Mouse (Mus musculus) layer of hippocampus, adult 9-10 months (tissue): Measurements from ENCODE around the gene Palb2.
"Not testable (repeated sequence)": the region's sequence is repeated elsewhere in the genome, so short reads cannot be mapped to it uniquely, and the experiment has no call there.

Source experiments
- DNase-seq: peaks from one replicate; pipeline ENCODE4 v3.0.0; 2022; ENCODE audit warnings: low spot score

Palb2 gene

DNA sequence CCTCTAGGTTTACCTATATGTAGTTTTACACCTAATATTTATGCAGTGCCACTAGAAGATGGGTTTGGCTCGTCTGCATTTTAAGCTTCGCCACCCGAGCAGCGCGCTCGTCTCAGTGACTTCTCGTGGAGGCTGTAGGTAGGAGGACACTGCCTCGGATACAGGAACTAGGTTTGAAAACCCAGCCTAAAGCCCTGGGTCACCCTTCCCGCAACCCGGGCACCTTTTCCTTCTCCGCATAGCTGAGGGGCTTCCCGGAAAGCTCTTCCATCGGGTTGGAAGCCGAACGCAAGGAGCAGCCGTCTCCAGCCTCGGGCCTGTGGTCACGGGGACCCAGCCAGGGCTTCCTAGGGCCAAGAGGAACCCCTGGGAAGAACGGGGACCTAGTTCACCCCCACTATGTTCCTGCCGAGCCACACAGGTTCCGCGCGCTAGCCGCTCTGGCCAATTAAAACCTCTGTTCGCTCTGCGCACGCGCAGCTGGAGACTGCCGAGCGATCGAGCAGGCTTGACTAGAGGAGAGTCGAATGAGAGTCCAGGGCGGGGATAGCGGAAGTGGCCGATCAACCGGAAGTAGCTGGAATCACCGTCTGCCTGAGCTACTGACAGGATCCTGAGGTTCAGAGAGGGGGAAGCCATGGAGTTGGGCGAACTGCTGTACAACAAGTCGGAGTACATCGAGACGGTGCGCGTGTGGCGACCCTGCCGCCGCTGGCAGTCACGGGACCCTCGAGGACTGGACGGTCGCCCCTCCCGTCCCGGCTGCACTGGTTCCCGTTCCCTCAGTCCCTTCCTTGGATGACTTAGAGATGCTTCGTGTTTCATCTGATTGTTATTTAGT, at the start of gene Palb2, which contains the start of gene Dctn5:
Gene Palb2 (minus strand): TSS at position 489 of the 841 bp plus-strand sequence.
Gene Dctn5 (plus strand): TSS at position 545 of the 841 bp plus-strand sequence.
- DNase-seq: peak; percentile 90

DNA sequence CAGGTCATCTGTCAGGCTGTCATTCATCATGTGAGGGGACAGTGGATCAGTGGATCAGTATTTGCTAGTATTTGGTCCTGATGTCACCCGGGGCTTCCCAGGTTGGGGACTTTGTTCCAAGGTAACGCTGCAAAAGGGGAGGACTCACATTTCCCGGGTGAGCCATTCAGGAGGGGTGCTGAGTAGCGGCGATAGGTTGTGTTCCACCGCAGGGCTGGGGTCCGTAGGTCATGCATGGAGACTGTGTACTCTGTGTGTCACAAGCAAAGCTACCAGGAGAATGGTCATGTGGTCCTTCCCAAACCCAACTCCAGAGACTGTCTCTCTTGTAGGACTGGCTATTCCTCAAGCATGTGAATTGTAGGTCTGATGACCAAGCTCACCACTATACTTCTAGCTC, 47.9 kb upstream of the Palb2 start:
- no peak for DNase-seq

GRCm38 (mm10) chr7:122171613-122172012, 38.8 kb upstream of the Palb2 start:
- DNase-seq: no peak

- no peak for DNase-seq
Measured at GRCm38 (mm10) chr7:122170705-122171104, 37.9 kb upstream of the Palb2 start.

DNA sequence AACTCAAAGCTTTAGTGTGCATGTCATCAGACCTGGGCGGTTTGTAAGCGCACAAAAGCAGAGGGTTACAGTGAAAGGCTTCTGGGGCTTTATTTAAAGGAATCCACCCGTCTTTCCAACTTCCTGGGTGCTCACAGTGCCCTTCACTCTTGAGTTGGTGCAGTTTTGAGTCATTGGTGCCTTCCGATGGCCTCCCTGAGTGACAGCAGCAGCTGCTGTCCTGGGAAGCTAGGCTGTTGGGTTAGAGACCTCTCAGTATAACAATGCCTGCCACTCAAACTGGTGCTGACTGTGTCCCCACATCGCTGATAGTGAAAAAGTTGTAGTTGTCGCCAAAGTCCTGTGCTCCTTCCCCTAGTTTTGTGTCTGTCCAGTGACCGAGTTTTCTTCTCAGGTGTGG, 34.4 kb upstream of the Palb2 start:
- DNase-seq: no peak

- no peak for DNase-seq
Measured at GRCm38 (mm10) chr7:122163766-122164165, 31.0 kb upstream of the Palb2 start.

GRCm38 (mm10) chr7:122160037-122160436, 27.3 kb upstream of the Palb2 start:
- DNase-seq: no peak

DNA sequence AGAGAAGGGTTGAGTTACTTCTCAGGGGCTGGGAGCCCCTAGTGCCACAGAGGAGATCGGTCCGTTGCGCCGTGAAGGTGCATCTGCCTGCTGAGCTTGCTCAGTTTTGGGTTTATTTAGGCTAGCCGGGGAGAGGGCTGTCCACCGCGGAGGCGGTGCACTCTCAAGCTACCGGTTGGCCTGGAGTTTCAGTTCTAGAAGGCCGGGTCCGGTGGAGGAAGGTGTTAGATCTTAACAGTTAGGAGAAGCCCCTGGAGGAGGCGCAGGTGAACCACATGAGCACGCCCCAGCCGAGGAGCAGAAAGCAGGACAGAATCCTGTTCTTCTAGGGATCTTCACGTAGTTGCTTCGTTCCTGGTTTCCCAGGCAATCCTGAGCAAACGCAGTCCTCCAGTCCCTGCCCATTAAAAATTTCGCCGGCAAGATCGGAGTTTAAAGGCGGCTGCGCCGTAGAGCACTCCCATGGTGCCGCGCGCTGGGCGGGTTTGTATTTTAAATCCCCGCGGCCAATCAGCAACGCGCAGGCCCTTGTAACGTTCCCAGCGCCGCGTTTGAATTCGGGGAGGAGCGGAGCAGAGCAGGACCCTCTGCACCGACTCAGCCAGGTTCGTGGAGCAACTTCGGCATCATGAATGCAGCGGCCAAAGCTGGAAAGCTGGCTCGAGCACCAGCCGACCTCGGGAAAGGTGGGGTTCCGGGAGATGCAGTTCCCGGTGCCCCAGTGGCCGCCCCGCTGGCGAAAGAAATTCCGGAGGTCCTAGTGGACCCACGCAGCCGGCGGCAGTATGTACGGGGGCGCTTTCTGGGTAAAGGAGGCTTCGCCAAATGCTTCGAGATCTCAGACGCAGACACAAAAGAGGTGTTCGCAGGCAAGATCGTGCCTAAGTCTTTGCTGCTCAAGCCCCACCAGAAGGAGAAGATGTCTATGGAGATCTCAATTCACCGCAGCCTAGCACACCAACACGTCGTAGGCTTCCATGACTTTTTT, 26.4 kb upstream of the Palb2 start, which contains the start of gene Plk1:
Gene Plk1 (plus strand): TSS at position 525 of the 988 bp plus-strand sequence.
- peak; percentile 42 for DNase-seq

DNA sequence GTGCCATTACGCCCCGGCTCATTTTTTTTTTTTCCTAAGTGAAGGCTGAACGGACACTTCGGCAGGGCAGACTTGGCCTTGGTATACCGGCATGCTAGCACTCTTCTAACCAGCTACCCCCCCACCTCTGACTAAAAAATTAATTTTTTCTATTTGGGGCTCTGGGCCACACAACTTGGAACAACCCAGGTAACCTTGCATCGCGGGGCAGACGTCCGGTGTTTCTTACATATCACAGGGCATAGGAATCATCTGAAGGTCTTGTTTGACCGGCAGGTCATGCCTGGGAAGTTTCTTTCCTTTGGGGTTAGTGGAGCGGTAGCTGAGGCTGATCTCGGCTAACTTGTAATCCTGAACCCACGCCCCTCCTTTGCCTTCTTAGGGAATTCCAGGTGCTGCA, 25.7 kb upstream of the Palb2 start:
- no peak for DNase-seq

GRCm38 (mm10) chr7:122152473-122152872, 19.7 kb upstream of the Palb2 start:
- no peak for DNase-seq

- no peak for DNase-seq
Measured at GRCm38 (mm10) chr7:122140991-122141390, 8.2 kb upstream of the Palb2 start.

- DNase-seq: no peak
Measured at GRCm38 (mm10) chr7:122138190-122138589, 5.4 kb upstream of the Palb2 start.

DNA sequence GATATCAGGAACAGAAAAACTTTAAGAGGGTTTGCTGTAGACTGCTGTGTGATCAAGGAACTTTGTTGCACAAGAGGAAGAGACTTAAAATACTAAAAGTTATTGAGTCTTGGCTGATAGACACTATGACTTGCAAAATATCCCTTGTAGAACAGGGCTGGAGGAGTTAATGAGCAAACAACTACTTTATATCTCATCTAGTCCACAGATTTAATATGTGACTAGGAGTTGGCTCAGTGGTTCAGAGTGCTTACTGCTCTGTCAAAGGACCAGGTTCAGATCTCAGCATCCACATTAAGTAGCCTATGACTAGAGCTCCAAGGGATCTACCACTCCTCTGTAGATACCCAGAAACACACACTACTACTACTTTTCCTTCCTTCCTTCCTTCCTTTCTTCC, 4.3 kb upstream of the Palb2 start:
- no peak for DNase-seq

DNA sequence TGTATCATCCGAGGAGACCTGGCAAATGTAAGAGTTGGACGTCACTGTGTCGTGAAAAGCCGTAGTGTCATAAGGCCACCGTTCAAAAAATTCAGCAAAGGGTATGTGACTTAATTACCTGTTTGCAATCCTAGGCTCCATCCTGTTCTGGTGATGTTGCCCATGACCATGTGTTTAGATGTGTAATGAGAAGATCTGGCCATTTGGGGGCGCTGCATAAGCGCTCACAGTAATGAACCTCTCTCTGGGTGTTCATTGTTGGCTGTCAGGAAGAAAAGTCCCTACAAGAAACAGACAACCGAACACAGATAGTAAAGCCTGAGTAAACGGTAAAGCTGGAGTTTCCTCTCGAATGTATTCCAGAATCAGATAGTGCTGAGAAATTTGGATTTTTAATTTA, 2.3 kb upstream of the Palb2 start:
- DNase-seq: no peak

- DNase-seq: no peak
Measured at GRCm38 (mm10) chr7:122133338-122133625, 497 bp upstream of the Palb2 start.

GRCm38 (mm10) chr7:122131834-122132233, 951 bp downstream of the Palb2 start:
- no peak for DNase-seq

- DNase-seq: no peak
Measured at GRCm38 (mm10) chr7:122126946-122127345, 5.8 kb downstream of the Palb2 start.

DNA sequence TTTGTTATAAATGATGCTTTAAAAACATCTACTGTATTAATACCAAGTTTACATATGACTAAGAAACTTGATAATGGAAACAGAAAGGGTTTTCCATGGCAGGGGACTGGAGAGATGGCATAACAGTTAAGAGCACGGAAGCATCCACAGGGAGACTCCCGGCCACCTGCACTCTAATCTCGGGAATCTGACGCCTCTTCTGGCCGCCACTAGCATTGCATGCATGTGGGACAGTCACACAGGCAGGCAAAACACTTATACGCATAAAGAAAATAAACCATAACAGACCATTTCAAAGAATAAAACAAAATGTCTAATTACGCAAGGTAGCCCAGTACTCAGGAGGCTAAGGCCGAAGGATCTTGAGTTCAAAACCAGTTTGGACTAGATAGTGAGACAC, 7.1 kb downstream of the Palb2 start:
- no peak for DNase-seq

- no peak for DNase-seq
Measured at GRCm38 (mm10) chr7:122123518-122123917, 9.3 kb downstream of the Palb2 start.

DNA sequence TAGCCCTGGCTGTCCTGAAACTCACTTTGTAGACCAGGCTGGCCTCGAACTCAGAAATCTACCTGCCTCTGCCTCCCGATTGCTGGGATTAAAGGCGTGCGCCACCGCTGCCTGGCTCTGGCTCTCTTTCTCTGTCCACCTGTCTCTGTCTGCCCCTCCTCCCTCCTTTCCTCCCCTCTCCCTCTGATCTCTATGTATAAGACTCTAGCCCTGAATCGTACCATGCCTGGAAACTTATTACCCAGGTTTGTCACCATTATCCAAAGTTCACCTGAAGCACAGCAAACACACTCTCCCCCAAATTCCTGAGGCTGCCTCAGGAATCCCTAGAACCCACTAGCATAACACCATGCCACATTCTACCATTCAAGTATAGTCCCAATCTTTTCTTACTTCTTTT, 24.6 kb downstream of the Palb2 start:
- no peak for DNase-seq

GRCm38 (mm10) chr7:122101747-122102244, 31.0 kb downstream of the Palb2 start, which contains the start of gene Ndufab1:
Gene Ndufab1, minus strand, starts transcription at chr7:122101886.
- DNase-seq: peak; percentile 53

GRCm38 (mm10) chr7:122101014-122101746, 31.6 kb downstream of the Palb2 start:
- not testable (repeated sequence) for DNase-seq
